Mouse (Mus musculus) liver, postnatal 0 days (tissue): ENCODE measurements around the gene Hmgcs1. TPM values are rescaled to one million over a fixed set of nuclear protein-coding genes. Genes with fewer than 3 reads are reported as not detected.
"Not testable (repeated sequence)": the region's sequence is repeated elsewhere in the genome, so short reads cannot be mapped to it uniquely, and the experiment has no call there.

ENCODE experiments used
- ATAC-seq: fragments of 200-750 bp; cut with Nextera tagmentation; 2 replicates; pipeline ENCODE4 v1.8.0; 2017; ENCODE audit warnings: mild to moderate bottlenecking, moderate library complexity
- DNase-seq: peaks from one replicate; pipeline ENCODE4 v3.0.0-alpha.2; 2016
- H3K27ac ChIP-seq: fragments of 300-500 bp; sonication (generic); 2 replicates; pipeline ENCODE4 v1.5.1; 2014; ENCODE audit warnings: antibody characterized with exemption, moderate library complexity, mild to moderate bottlenecking, low read depth
- H3K27me3 ChIP-seq: fragments of 300-500 bp; sonication (generic); 2 replicates; pipeline ENCODE4 v1.6.1; 2014; ENCODE audit warnings: low read length, control low read depth, mixed read lengths; ENCODE audit not compliant: insufficient read depth
- H3K36me3 ChIP-seq: fragments of 300-500 bp; sonication (generic); replicated peaks from 2 replicates; pipeline ENCODE4 v1.6.1; 2014; ENCODE audit warnings: mild to moderate bottlenecking, control low read depth, low read length, moderate library complexity, mixed read lengths; ENCODE audit not compliant: insufficient read depth
- H3K4me1 ChIP-seq: fragments of 300-500 bp; sonication (generic); 2 replicates; pipeline ENCODE4 v1.6.1; 2014; ENCODE audit warnings: antibody characterized with exemption, mild to moderate bottlenecking, control low read depth; ENCODE audit not compliant: insufficient read depth
- H3K4me2 ChIP-seq: fragments of 300-500 bp; sonication (generic); 2 replicates; pipeline ENCODE4 v1.6.1; 2014; ENCODE audit warnings: low read depth, mild to moderate bottlenecking, low read length, moderate library complexity, mixed read lengths
- H3K4me3 ChIP-seq: fragments of 300-500 bp; sonication (generic); 2 replicates; pipeline ENCODE4 v1.5.1; 2014; ENCODE audit warnings: low read depth, low read length
- H3K9ac ChIP-seq: fragments of 300-500 bp; sonication (generic); replicated peaks from 2 replicates; pipeline ENCODE4 v1.6.1; 2014; ENCODE audit warnings: mild to moderate bottlenecking, moderate library complexity
- H3K9me3 ChIP-seq: fragments of 300-500 bp; sonication (generic); 2 replicates; pipeline ENCODE4 v1.6.1; 2016; ENCODE audit warnings: mild to moderate bottlenecking, control low read depth, low read length, mixed read lengths
- CTCF ChIP-seq: sonication (generic); IDR thresholded peaks from 2 replicates; pipeline ENCODE4 v1.5.1; 2016; ENCODE audit warnings: antibody characterized with exemption, low read depth
- EP300 ChIP-seq: IDR thresholded peaks from 2 replicates; pipeline ENCODE4 v1.6.1; 2016; ENCODE audit warnings: antibody characterized with exemption, low read depth, mild to moderate bottlenecking
- WGBS: fragments of 180-500 bp; shearing (Covaris S2); extraction: QIAGEN DNeasy Blood & Tissue Kit; methylation state at CpG from one replicate; pipeline ENCODE4 v1.1.7; 2014; ENCODE audit not compliant: insufficient replicate concordance; 5-methylcytosine and 5-hydroxymethylcytosine counted together
- polyA plus RNA-seq: library from polyadenylated mRNA; unstranded; fragments of >200 nt; fragmentation: Nextera tagmentation; extraction: Ambion mirVana; gene quantifications from 2 replicates; pipeline ENCODE4 v1.2.1, GENCODE M21; 2015

Gene Hmgcs1
- polyA plus RNA-seq, 1 experiment from 2014 or later: 94.7 TPM

DNA sequence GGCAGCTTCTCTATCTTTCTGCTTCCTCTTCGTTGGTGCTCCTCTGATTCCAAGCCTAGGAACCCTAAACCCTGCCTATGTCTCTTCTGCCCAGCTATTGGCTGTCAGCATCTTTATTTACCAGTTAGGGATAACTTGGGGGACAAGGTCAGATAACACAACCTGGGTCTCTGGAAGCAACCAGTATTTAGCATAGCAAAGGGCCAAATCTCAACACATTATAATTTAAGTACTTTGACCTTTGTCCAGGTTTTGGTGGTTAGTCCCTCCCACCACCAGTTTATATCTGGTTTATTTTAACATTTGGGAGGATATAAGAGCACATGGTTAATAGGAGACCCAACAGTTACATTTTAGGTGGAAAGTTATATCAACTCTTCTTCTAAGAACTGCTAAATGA is 6.3 kb downstream of the Hmgcs1 start:
- Histone ChIP-seq H3K36me3 (peaks cover 16% of the 10 kb centered on the region), H3K27ac (no peak overlapping the region), H3K4me2 (no peak overlapping the region), H3K27me3 (no peaks in the 10 kb centered on the region), H3K9me3 (no peaks in the 10 kb centered on the region), H3K4me1 (peaks cover 2% of the 10 kb centered on the region; the same call in 1 of the 2 replicates), H3K9ac (no peak overlapping the region), H3K4me3 (no peak overlapping the region)
- TF ChIP-seq EP300 (no peak), CTCF (no peak)
- no peak for DNase-seq
- no peak for ATAC-seq
- WGBS: 55% methylated on average over 1 of the region's 1 CpGs

DNA sequence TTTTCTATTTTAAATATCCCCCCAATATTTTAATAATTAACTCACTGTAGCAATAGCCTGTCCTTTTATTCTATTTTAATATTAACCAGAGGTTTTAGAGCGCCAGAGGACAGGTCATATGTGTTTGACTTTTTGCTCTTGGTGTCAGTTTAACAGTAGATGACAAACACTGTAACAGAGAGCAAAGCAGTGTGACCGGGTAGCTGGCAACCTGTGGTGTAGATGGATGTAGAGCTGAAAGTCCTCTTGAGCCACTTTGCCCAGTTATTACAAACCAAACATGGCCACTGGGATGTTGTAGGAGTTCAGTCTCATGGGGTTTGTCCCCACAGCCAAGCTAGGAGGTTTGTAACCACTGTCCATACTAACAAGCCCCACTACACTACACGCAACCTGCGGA is 8.3 kb downstream of the Hmgcs1 start:
- DNase-seq: no peak

DNA sequence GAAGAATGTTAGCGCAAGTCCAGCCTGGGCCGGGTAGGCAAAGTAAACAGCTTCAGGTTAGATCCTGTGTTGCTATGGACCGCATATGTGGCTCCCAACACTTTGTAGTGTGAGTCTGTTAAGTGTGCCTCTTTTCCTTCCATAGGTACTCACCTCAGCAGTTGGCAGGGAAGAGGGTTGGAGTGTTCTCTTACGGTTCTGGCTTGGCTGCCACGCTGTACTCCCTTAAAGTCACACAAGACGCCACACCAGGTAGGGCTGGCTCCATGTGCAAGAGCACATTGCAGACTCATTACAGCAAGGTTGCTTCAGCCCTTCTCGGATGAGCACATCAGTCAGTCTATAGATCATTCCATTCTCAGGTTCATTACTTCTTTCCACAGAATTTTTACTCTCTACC is 14.1 kb downstream of the Hmgcs1 start:
- DNase-seq (no peak), ATAC-seq (no peak)
- Histone ChIP-seq H3K9ac (no peak overlapping the region), H3K4me2 (no peak overlapping the region), H3K4me3 (no peak overlapping the region), H3K27ac (no peak overlapping the region), H3K36me3 (peaks cover 43% of the 10 kb centered on the region), H3K27me3 (no peaks in the 10 kb centered on the region), H3K9me3 (no peaks in the 10 kb centered on the region), H3K4me1 (peaks cover 3% of the 10 kb centered on the region)
- WGBS: 84% methylated on average over 7 of the region's 7 CpGs
- TF ChIP-seq CTCF: no peak
- no peak for TF ChIP-seq EP300

More for the DNA sequence above, 8.3 kb downstream of the Hmgcs1 start:
- Histone ChIP-seq H3K4me2 (no peak overlapping the region), H3K4me3 (no peak overlapping the region), H3K9me3 (no peaks in the 10 kb centered on the region), H3K9ac (no peak overlapping the region), H3K4me1 (no peaks in the 10 kb centered on the region), H3K36me3 (peaks cover 22% of the 10 kb centered on the region), H3K27me3 (no peaks in the 10 kb centered on the region), H3K27ac (peak overlapping the region; percentile 19; the same call in 1 of the 2 replicates)
- TF ChIP-seq CTCF (no peak), EP300 (no peak)
- peak; percentile 72 for ATAC-seq
- 75% methylated on average over 4 of the region's 4 CpGs for WGBS

DNA sequence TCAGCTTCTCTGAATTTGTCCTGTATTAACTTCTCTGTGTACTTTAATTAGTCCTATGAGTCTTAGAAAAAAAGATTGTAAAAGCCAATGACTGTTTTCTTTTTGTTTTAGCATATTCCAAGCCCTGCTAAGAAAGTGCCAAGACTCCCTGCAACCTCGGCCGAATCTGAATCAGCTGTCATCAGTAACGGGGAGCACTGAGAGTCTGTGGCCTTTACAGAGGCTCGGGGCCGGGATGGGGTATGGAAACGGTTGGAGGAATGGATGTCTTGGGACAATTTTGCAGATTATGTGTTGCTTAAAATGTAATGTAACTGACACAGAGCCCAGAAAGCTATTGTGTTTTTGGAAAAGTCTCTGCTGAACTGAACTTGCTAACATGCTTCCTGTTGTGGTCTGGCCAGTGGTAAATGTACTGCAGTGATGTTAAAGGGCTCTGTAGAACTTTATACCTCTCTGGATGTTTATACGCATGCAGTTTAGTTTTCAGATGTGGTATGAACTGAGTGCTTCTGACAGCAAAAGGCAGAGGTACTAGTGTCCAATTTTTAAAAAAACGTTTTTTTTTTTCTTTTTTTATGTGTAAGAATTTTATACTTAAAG is 16.2 kb downstream of the Hmgcs1 start:
- H3K36me3 ChIP-seq: peaks cover 28% of the 10 kb centered on the region
- not testable (repeated sequence) for H3K9me3 ChIP-seq, DNase-seq, H3K27ac ChIP-seq, H3K4me1 ChIP-seq, H3K4me2 ChIP-seq, ATAC-seq, H3K4me3 ChIP-seq, H3K9ac ChIP-seq, H3K27me3 ChIP-seq
- WGBS: 61% methylated on average over 7 of the region's 8 CpGs

DNA sequence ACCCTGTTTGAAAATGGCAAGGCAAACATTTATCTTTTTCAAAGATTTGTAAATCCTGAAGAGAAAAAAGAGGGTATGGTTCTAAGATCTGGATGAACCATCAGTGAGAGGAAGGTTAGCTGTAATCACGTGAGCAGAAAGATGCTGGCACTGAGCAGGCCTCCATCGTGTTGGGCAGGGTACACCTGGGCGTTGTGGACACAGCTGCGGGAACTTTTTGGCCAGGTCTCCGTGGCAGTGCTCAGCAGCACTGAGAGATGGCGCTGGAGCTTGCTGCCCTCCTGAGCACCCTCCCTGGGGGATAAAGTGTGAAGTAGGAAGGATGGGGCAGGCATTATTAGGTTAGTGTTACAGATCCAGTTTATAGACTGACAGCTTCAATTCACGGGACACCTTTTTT is 16.8 kb downstream of the Hmgcs1 start:
- ATAC-seq (peak; percentile 59), DNase-seq (peak; percentile 29)
- no peak overlapping the region for H3K4me3 ChIP-seq
- no peaks in the 10 kb centered on the region for H3K9me3 ChIP-seq
- peaks cover 25% of the 10 kb centered on the region for H3K36me3 ChIP-seq
- no peak overlapping the region for H3K4me2 ChIP-seq
- H3K27ac ChIP-seq: no peak overlapping the region
- H3K4me1 ChIP-seq: peaks cover 5% of the 10 kb centered on the region
- TF ChIP-seq CTCF: peak; percentile 23; the same call in 1 of the 2 replicates
- TF ChIP-seq EP300: no peak
- 67% methylated on average over 7 of the region's 7 CpGs for WGBS
- H3K9ac ChIP-seq: no peak overlapping the region
- H3K27me3 ChIP-seq: no peaks in the 10 kb centered on the region

DNA sequence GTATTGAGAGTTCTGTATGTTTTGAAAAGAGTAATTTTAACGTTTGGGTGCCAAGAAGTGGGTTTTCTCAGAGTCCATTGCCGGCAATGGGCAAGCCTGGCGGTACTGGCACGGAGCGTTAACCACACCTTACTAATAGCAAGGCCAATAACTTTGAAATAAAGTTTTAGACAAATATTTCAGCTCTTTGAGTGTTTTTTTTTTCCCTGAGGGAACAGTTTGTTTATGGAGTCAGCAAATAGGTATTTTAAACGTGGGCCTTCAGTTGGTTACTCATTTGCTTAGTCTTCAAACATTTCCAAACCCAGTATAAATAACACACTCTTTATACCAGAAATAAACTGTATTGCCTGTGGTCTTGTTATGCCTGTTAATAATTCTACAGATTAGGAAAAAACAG is 17.7 kb downstream of the Hmgcs1 start:
- TF ChIP-seq CTCF (no peak), EP300 (no peak)
- Histone ChIP-seq H3K4me3 (no peak overlapping the region), H3K36me3 (peaks cover 22% of the 10 kb centered on the region), H3K4me1 (peaks cover 5% of the 10 kb centered on the region), H3K27ac (no peak overlapping the region), H3K27me3 (no peaks in the 10 kb centered on the region), H3K9ac (no peak overlapping the region), H3K4me2 (no peak overlapping the region), H3K9me3 (no peaks in the 10 kb centered on the region)
- WGBS: 69% methylated on average over 6 of the region's 6 CpGs
- no peak for DNase-seq
- ATAC-seq: no peak

DNA sequence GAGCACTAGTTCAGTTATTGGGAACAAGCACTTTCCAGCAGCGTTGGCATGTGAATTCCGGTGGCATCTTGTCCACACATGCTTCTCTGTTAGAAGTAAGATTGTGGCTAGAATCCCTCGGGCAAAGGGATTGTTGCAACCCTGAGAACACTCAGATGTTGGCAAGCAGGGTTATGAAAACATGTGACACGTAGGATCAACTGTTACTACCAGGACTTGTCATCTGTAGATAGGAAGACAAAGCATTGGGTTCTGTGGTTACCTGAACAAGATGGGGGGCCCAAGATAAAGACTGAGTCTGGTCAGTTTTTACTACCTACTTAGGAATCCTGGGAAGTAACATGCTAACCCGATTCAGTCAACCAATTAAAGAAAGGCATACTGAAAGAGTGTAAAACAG is 18.8 kb downstream of the Hmgcs1 start:
- H3K4me3 ChIP-seq: no peak overlapping the region
- H3K4me2 ChIP-seq: no peak overlapping the region
- H3K9ac ChIP-seq: no peak overlapping the region
- H3K4me1 ChIP-seq: peaks cover 11% of the 10 kb centered on the region
- WGBS: 57% methylated on average over 5 of the region's 5 CpGs
- DNase-seq: no peak
- no peaks in the 10 kb centered on the region for H3K9me3 ChIP-seq
- no peak for ATAC-seq
- H3K27ac ChIP-seq: peak overlapping the region; percentile 12
- TF ChIP-seq EP300 (no peak), CTCF (no peak)
- H3K36me3 ChIP-seq: peaks cover 22% of the 10 kb centered on the region
- no peaks in the 10 kb centered on the region for H3K27me3 ChIP-seq
